Mouse (Mus musculus) ES-Bruce4 (cell line): Measurements from ENCODE around the gene Acvr2b.

Experiments
- CTCF ChIP-seq: IDR thresholded peaks from one replicate; pipeline ENCODE4 v1.8.1; 2011; ENCODE audit warnings: low read depth, low read length
- POLR2A ChIP-seq: IDR thresholded peaks from one replicate; pipeline ENCODE4 v1.8.1; 2011; ENCODE audit warnings: low read length; ENCODE audit not compliant: insufficient read depth

GRCm38 (mm10) chr9:119371251-119371650, 30.7 kb upstream of the Acvr2b start:
- no peak for TF ChIP-seq CTCF
- TF ChIP-seq POLR2A: no peak
